Mouse (Mus musculus) G1E (cell line): Measurements from ENCODE around the gene Ddx58.

ENCODE experiments used
- CTCF ChIP-seq: IDR thresholded peaks from 2 replicates; pipeline ENCODE4 v1.5.1; 2012; ENCODE audit warnings: low read depth, low read length, inconsistent platforms, mixed read lengths
- GATA1 ChIP-seq: IDR thresholded peaks from 2 replicates; pipeline ENCODE4 v1.6.1; 2012; ENCODE audit warnings: borderline replicate concordance, low read length, inconsistent platforms, mixed read lengths
- GATA2 ChIP-seq: IDR thresholded peaks from 2 replicates; pipeline ENCODE4 v1.6.1; 2012; ENCODE audit warnings: low read depth, low read length, inconsistent platforms, borderline replicate concordance
- POLR2AphosphoS5 ChIP-seq: IDR thresholded peaks from 2 replicates; pipeline ENCODE4 v1.6.1; 2012; ENCODE audit warnings: low read depth, low read length, inconsistent platforms; ENCODE audit not compliant: insufficient replicate concordance
- TAL1 ChIP-seq: conservative IDR thresholded peaks from 2 replicates; pipeline ENCODE4 v1.6.1; 2012; ENCODE audit warnings: low read depth, low read length, inconsistent platforms, mixed read lengths

DNA sequence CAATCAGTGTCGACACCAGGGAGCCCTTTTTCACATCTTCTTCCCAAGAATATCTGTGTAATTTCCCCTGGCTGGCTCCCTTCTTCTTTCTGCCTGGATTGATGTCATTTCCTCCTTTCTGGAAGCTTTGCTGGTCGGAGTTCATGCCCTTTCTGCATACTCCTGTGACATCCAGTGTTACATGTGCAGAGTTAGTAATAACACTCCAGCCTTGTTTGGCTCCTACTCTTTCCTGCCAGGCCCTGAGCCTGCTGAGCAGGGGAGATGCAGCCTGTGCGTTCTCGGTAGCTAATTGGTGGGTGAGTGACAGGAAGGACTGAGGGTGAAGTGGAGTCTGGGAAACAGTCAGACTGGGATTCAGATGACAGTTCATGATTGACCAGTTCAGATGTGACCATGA lies 65.3 kb downstream of the Ddx58 start:
- TF ChIP-seq CTCF (no peak), POLR2AphosphoS5 (no peak), GATA1 (no peak), GATA2 (no peak), TAL1 (no peak)
